Mouse (Mus musculus) kidney, postnatal 25 days (tissue): ENCODE measurements around the gene Madcam1.
A peak's percentile ranks its signal among the peaks of the same experiment; 100 is the strongest.

Experiments used
- DNase-seq, 2 experiments: peaks; one replicate each; pipeline ENCODE4 v3.0.0; 2021; ENCODE audit warnings: mixed read lengths in 2 of 2

Gene Madcam1

DNA sequence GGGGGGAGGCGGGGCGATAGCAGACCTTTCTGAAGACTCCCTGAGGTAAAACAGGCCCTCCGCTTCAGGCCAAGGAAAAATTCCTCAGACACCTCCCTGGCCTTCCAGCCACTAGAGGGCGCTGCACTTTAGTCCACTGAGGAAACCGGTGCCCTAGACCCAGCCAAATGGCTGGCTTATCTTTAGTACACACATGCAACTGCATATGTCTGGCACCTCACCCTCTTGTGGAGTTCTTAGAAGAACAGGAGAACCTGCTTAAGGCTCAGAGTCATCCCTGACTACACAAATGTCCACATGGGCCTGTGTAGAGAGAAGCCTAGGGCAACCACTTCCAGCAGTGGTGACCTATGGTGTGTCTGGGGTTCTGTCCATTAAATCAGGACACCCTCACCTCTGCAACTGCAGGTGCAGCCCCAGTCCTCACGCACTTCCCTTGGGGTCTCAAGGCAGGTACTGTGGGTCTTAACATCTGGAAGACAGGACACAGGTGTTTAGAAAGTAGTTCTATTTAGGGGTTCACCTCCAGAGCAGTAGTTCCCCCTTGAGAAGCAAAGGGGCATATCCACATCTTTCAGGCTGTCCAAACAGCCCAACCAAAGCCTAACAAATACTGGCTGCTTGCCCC, 48.3 kb downstream of the Madcam1 start:
- DNase-seq: peak; percentile 83 to 90

DNA sequence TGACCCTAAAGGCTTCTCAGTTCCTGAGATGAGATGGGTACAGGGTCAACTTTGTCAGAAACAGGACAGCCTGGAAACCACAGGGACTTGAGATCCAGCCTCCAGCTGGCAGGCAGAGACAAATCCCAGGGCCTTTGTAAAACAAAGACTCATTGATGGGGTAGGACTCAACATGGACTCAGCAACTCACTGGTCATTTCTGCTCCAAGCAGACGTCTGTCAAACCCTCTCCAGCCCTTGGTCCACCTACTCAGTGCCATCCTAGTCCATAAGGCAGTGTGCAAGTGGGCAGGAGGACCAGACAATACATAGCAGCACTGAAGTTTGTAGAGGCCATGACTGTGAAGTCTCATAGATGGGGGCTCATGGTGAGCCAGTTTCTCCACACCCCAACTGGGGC, 48.8 kb downstream of the Madcam1 start:
- DNase-seq: no peak

DNA sequence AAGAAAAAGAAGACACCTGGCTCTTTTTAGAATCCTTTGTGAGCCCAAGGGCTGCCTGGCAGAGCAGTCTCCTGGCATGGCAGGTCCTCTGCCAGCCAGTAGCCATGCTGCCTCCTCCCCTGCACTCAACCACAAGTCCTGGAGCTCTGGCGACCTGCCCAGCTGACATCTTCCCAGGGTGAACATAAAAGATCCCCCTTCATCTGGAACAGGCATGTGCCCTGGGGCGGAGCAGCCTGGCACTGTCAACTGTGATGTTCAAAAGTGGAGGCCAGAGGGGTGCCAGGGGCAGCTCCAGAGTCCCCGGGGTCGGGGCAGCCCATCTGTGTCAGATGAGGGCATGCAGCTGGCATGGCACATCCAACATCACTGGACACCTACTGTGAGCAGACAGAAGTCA, 50.6 kb downstream of the Madcam1 start:
- no peak for DNase-seq

DNA sequence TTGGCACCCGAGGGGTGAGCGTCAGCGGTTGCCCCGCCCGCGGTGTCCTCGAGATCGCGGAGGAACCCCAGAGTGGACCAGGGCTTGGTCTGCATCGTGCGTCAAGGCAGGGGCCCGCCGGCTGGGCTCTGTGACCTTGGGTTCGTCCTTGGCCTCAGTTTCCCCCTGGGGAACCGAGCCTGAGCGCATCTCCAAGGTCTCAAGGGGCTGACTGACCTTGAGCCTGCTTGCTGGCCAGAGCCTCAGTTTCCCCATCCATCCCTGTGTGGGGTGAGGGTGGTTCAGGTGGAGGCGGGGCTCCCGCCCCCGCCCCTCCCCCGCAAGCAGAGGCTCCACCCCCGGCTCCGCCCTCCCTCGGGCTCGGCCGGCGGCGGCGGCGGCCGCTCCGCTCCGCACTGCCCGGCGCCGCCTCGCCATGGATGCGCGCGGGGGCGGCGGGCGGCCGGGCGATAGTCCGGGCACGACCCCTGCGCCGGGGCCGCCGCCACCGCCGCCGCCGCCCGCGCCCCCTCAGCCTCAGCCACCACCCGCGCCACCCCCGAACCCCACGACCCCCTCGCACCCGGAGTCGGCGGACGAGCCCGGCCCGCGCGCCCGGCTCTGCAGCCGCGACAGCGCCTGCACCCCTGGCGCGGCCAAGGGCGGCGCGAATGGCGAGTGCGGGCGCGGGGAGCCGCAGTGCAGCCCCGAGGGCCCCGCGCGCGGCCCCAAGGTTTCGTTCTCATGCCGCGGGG, 52.1 kb downstream of the Madcam1 start, which contains the start of gene Hcn2:
Gene Hcn2, plus strand, starts transcription at position 381 of the 734 bp plus-strand sequence.
- no peak for DNase-seq

DNA sequence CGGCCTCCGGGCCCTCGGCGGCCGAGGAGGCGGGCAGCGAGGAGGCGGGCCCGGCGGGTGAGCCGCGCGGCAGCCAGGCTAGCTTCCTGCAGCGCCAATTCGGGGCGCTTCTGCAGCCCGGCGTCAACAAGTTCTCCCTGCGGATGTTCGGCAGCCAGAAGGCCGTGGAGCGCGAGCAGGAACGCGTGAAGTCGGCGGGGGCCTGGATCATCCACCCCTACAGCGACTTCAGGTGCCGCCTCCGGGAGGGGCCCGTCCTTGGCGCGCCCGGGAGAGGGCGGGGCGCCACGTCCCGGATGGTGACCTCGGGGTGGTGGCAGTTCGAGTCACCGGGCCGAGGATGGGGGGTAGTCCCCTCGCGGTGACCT, 52.6 kb downstream of the Madcam1 start:
- no peak for DNase-seq

DNA sequence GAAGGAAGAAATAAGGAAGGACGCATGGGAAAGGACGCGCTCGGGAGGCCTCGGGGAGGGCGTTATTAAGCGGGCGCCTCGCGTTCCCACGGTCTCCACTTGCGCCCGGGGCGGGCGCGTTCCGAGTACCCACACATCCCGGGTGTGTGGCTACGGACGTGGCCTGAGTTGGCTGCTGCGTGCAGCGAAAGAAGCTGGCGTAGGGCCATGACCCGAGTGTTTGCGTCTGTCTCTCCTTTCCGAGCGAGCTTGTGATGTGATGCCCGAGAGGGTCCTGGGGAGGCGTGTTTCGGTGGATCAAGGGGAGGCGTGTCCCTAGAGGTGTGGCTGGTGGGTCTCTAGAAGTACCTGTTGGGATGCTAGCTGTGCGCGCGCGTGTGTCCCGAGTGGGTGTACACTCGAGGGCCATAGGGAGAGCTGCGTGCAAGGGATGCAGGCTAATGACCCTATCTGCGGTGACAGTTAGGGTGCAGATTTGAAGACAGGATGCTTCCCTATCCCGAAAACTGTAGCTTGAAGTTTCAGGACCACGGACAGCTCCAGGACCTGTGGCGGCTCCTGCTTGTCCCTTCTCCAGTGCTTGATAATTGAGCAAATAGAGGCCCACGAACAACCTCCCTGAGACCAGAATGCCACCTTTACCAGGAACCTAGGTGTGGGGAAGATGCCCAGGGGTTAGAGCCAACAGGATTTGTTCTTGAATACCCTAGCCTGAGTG, 53.4 kb downstream of the Madcam1 start:
- DNase-seq: peak; percentile 74 to 89
